ENCODE assay signal across 8 mouse cellular contexts in the genomic region with DNA sequence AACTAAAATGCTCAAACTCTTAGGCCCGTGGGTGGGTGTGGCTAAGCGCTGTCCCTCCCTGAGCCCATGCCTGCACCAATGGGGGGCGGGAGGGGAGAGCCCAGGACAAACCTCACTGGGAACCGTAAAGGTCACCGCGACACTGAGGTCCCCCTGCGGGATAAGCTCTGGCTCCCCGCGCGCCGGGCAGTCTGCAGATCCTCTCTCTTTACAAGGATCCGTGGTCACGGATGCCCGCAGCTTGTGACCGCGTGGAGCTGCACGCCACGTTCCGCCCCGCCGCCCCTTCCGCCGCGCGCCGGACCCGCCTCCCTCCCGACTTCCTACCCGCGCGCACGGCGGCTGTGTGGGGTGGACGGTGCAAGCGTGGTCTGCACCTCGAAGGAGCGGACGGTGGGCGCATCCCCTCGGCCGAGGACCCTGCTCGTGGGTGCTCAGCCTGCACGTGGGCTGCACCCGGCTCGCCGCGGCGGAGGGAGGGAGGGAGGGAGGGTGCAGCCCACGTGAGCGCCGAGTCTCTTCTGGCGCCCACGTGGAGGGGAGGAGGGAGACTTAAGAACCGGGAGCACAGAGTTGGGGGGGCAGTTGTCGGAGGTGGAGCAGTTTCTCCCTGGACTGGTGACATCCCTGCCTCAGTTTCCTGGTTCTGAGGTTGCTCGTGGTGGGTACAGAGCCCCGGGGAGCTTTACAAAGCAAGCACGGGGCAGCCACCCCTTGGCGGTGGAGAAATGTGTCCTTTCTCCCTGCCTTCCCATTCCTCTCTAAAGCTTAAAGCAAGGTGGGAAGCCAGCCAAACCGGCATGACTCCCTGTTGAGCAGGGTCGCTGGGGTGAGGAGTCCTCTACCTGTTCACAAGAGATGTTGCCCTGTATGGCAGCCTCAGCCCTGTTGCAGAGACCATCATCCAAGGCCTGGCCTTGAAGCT. TPM values are rescaled to one million over a fixed set of nuclear protein-coding genes. Genes with fewer than 3 reads are reported as not detected.
DNase-seq lines count a peak whose midpoint lies in the region; ATAC-seq lines count a peak whose summit lies in the region.

No protein-coding gene starts in this region.

- peak overlapping the region; percentile 54 for H3K4me3 ChIP-seq in forebrain, embryonic 16.5 days (replicated peaks; ENCODE audit: low read length)

- H3K27ac ChIP-seq in forebrain, embryonic 16.5 days (ENCODE audit: low read length) = no peak overlapping the region

- peak overlapping the region; percentile 60 for H3K9ac ChIP-seq in forebrain, embryonic 16.5 days (replicated peaks; ENCODE audit: low read depth, low read length)

- H3K27me3 ChIP-seq in forebrain, embryonic 16.5 days (replicated peaks; ENCODE audit: control insufficient read depth, insufficient read depth, low read length) = no peaks in the 10 kb centered on the region

- 0 out of 2 replicates have a peak, but pooled peaks cover 1% of the 10 kb centered on the region for H3K9me3 ChIP-seq in forebrain, embryonic 16.5 days (ENCODE audit: control insufficient read depth, low read length)

- no peaks in the 10 kb centered on the region for H3K36me3 ChIP-seq in forebrain, embryonic 16.5 days (ENCODE audit: control insufficient read depth, insufficient read depth)

- DNase-seq in ES-CJ7 (ENCODE audit: low read depth, low spot score) = peak; percentile 92
- DNase-seq in c-Kit-positive CD71-positive TER-119-positive erythroid progenitor cells, embryonic 14.5 days (ENCODE audit: low spot score) = peak; percentile 17
- peak; percentile 34 to 41 for DNase-seq in layer of hippocampus, postnatal 14 days (ENCODE audit: low spot score in 2 of 2)
- DNase-seq in lung, postnatal 10 days = peak; percentile 67
- DNase-seq in ovary, postnatal 36 days (ENCODE audit: low spot score) = peak; percentile 74
- peak; percentile 53 for DNase-seq in thymus, postnatal 14 days

- under 1% methylated on average over 52 of the region's 61 CpGs for WGBS in forebrain, embryonic 16.5 days

- H3K4me1 ChIP-seq in forebrain, embryonic 16.5 days (replicated peaks; ENCODE audit: control insufficient read depth, insufficient read depth, low read length) = peaks cover 11% of the 10 kb centered on the region

- H3K4me2 ChIP-seq in forebrain, embryonic 16.5 days (ENCODE audit: low read length) = peak overlapping the region; percentile 57

- ATAC-seq in forebrain, embryonic 16.5 days = peak; percentile 88
- ATAC-seq in hematopoietic stem cell, adult 5-6 weeks (replicated peaks in 1 of 2; ENCODE audit: insufficient read depth in 1 of 2, low FRiP score in 2 of 2, low TSS enrichment in 1 of 2, low read depth in 1 of 2, poor library complexity in 2 of 2, severe bottlenecking in 2 of 2) = peak; percentile 93 to 95

RNA-seq across cellular contexts. Expression of gene Dctd, which starts 11.2 kb away (rescaled TPM):
- polyA plus RNA-seq in forebrain, embryonic 16.5 days (2015; fragmentation: Nextera tagmentation; extraction: Ambion mirVana) = 16.4 and 17.5 TPM in 2 replicates
- 67.2 and 72.7 TPM in 2 replicates for total RNA-seq in hematopoietic stem cell, adult 5-6 weeks (2017)
- 1 to 10 TPM; 5.3 to 6.9 TPM for total RNA-seq in layer of hippocampus, postnatal 14 days (2021)

Comparison
In these comparisons a context has a peak if more than half of its experiments do, and no peak if none do; other contexts are left out.
1. DNase-seq: peak in every context shown above with its lines; median percentile 92 in ES-CJ7; 74 in ovary, postnatal 36 days; 67 in lung, postnatal 10 days; 53 in thymus, postnatal 14 days; 38 in layer of hippocampus, postnatal 14 days; 17 in c-Kit-positive CD71-positive TER-119-positive erythroid progenitor cells, embryonic 14.5 days.